Mouse (Mus musculus) kidney, adult 2 months (tissue): ENCODE results near the gene Tubgcp4. TPM values are rescaled to one million over a fixed set of nuclear protein-coding genes. Genes with fewer than 3 reads are reported as not detected.

Experiments used
- DNase-seq: peaks from one replicate; pipeline ENCODE4 v3.0.0; 2021
- H3K27ac ChIP-seq: fragments of 200-500 bp; 2 replicates; pipeline ENCODE4 v1.5.1; 2012; ENCODE audit warnings: low read depth, low read length, control low read depth, inconsistent platforms; ENCODE audit not compliant: insufficient read depth
- H3K27me3 ChIP-seq: fragments of 200-500 bp; replicated peaks from 2 replicates; pipeline ENCODE4 v1.6.1; 2012; ENCODE audit warnings: mild to moderate bottlenecking, moderate library complexity, low read length, inconsistent platforms; ENCODE audit not compliant: control insufficient read depth, insufficient read depth
- H3K36me3 ChIP-seq: fragments of 200-500 bp; 2 replicates; pipeline ENCODE4 v1.6.1; 2012; ENCODE audit warnings: mild to moderate bottlenecking, moderate library complexity, low read length, inconsistent platforms; ENCODE audit not compliant: control insufficient read depth, insufficient read depth
- H3K4me1 ChIP-seq: fragments of 200-500 bp; 2 replicates; pipeline ENCODE4 v1.6.1; 2011; ENCODE audit warnings: low read length; ENCODE audit not compliant: control insufficient read depth, insufficient read depth
- H3K4me3 ChIP-seq: fragments of 200-500 bp; 2 replicates; pipeline ENCODE4 v1.5.1; 2011; ENCODE audit warnings: mild to moderate bottlenecking, low read depth, low read length, control low read depth; ENCODE audit not compliant: insufficient read depth
- CTCF ChIP-seq: fragments of 200-500 bp; conservative IDR thresholded peaks from 2 replicates; pipeline ENCODE4 v1.5.1; 2011; ENCODE audit warnings: low read depth, mild to moderate bottlenecking, control low read depth, low read length, moderate library complexity, mixed read lengths; ENCODE audit not compliant: insufficient read depth, insufficient read length
- POLR2A ChIP-seq: fragments of 200-500 bp; IDR thresholded peaks from one replicate; pipeline ENCODE4 v1.6.1; 2011; ENCODE audit warnings: low read depth, low read length, control low read depth
- WGBS: fragments of 180-500 bp; shearing (Covaris S2); methylation state at CpG from one replicate; pipeline ENCODE4 v1.1.7; 2018; 5-methylcytosine and 5-hydroxymethylcytosine counted together
- polyA plus RNA-seq: library from polyadenylated mRNA; depleted of rRNA; stranded (reverse); fragments of >200 nt; gene quantifications from 2 replicates; pipeline ENCODE4 v1.2.3, GENCODE M21; 2012

The Tubgcp4 gene
- polyA plus RNA-seq, 1 experiment: 25.8 TPM

DNA sequence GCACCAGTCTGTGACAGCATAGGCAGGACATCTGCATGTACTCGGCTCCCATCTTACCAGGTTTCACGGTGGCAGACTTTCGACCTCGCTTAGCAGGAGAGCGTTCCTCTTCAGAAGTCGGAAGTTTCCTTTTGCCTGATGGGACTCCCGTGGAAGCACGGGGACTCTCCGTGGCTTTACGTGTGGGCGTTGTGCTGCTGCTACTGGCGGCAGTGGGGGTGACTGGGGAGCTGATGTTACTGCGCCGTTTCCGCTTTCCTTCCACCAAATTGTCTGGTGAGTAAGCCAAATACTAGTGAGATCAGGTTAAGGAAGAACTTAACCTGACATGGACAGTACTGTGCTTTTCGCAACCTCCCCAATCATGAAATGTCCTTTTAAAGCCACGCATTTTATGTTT is 33.8 kb downstream of the Tubgcp4 start:
- peaks cover 3% of the 10 kb centered on the region for H3K36me3 ChIP-seq

DNA sequence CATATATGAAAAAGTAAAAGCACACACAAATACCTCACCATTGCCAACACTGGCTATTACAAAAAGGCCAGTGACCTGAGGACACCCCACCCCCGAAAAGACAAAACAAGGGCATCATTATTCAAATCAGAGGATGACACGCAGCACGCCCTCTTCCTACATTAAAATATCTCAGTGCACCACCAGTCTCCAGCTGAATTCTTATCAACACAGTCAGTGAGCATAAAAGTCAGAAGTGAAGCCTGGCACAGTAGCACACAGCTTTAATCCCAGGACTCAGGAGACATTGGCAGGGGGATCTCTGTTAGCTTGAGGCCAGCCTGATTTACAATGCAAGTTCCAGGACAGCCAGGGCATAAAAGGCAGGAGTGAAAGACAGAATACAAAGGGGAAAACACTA is 36.1 kb downstream of the Tubgcp4 start:
- Histone ChIP-seq H3K27ac (no peak overlapping the region), H3K4me3 (no peak overlapping the region), H3K4me1 (no peaks in the 10 kb centered on the region), H3K27me3 (no peaks in the 10 kb centered on the region), H3K36me3 (peaks cover 3% of the 10 kb centered on the region)
- WGBS: 86% methylated on average over 3 of the region's 3 CpGs
- no peak for DNase-seq
- no peak for TF ChIP-seq CTCF
- no peak for TF ChIP-seq POLR2A

More for the DNA sequence above, 33.8 kb downstream of the Tubgcp4 start:
- no peaks in the 10 kb centered on the region for H3K27me3 ChIP-seq
- H3K27ac ChIP-seq: no peak overlapping the region
- no peaks in the 10 kb centered on the region for H3K4me1 ChIP-seq
- no peak for DNase-seq
- TF ChIP-seq CTCF (no peak), POLR2A (no peak)
- no peak overlapping the region for H3K4me3 ChIP-seq
- WGBS: 93% methylated on average over 17 of the region's 17 CpGs

DNA sequence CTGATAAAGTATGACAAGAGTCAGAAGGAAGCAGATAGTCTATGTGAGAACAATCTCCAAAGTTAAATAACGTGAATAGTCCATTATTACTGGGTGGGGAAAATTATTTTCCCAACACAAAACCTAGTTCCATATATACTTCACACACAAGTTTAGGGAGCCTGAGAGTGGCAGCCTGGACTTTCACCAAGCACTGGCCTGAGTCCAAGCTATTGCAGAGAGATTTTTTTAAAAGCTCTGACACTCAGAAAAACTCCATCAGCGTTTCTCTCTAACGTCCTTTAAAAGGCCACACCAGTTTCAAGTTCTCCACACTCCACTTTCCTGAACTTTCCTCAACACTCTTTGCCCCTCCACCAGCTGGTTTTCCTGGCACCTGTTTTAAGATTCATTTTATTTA is 44.0 kb downstream of the Tubgcp4 start:
- Histone ChIP-seq H3K4me1 (no peaks in the 10 kb centered on the region; the same call in 1 of the 2 replicates), H3K36me3 (peaks cover 3% of the 10 kb centered on the region; the same call in 1 of the 2 replicates), H3K27ac (no peak overlapping the region), H3K4me3 (no peak overlapping the region), H3K27me3 (no peaks in the 10 kb centered on the region)
- peak; percentile 66 for DNase-seq
- no peak for TF ChIP-seq CTCF
- no peak for TF ChIP-seq POLR2A
- WGBS: 42% methylated on average over 3 of the region's 3 CpGs

DNA sequence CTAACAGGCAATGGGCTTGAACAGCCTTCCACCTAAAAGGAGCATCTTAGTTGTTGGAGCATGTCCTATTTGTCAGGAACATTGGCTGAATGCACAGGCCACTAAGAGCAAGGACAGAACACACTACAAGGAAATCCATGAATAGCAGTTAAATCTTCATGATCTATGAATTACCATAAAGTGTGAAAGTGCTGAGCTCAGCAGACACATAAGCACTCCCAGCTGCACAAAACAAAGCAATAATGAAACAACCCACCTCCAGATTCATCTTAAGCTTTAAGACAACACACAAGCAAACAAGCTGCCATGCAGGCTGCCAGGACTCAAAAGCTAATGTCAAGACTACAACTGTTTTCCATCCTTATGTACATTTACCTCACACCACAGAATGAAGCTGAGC is 48.7 kb downstream of the Tubgcp4 start:
- TF ChIP-seq POLR2A (no peak), CTCF (no peak)
- Histone ChIP-seq H3K4me3 (no peak overlapping the region), H3K36me3 (peaks cover 2% of the 10 kb centered on the region), H3K27ac (no peak overlapping the region), H3K27me3 (no peaks in the 10 kb centered on the region), H3K4me1 (no peaks in the 10 kb centered on the region; the same call in 1 of the 2 replicates)
- no peak for DNase-seq

DNA sequence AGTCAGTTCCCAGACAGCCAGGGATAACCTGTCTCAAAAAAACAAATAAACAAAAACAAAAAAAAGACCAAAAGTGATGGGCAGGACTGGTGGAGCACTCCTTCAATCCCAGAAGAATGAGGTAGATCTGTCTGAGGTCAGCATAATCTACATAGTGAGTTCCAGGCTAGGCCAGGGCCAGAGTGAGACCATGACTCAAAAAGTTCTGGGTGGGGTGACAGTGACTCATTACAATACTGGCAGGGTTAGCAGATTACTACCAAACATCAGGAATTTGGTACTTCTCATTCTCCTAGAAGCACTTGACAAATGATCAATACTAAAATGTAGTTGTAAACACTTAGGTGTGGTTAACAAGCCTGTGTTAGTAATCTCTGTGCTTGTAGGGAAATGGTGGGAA is 49.5 kb downstream of the Tubgcp4 start:
- H3K4me1 ChIP-seq: no peaks in the 10 kb centered on the region
- no peak overlapping the region for H3K27ac ChIP-seq
- TF ChIP-seq CTCF (no peak), POLR2A (no peak)
- no peaks in the 10 kb centered on the region for H3K27me3 ChIP-seq
- H3K4me3 ChIP-seq: no peak overlapping the region
- no peak for DNase-seq
- H3K36me3 ChIP-seq: peaks cover 2% of the 10 kb centered on the region

DNA sequence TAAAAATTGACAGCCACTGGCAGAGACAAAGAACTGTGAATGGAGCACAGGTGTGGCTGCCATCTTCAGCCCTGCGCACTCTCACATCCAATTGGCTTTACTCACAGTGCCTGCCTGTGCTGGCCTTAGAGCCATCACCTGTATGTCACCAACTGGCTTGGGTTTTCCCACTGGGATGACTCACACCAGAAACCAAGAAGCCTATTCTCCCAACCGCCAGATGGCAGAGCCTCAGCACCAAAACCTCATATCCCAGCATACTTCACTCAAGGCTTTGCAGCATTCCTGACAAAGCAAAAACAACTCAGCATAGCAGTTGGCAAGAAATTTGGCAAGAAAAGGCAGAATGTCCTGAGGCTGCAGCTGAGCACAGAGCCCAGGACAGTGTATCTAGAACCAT is 52.6 kb downstream of the Tubgcp4 start:
- peaks cover 2% of the 10 kb centered on the region for H3K36me3 ChIP-seq
- WGBS: 89% methylated on average over 2 of the region's 2 CpGs
- H3K4me1 ChIP-seq: no peaks in the 10 kb centered on the region
- no peaks in the 10 kb centered on the region for H3K27me3 ChIP-seq
- no peak overlapping the region for H3K27ac ChIP-seq
- no peak for DNase-seq
- H3K4me3 ChIP-seq: no peak overlapping the region
- TF ChIP-seq CTCF: no peak
- no peak for TF ChIP-seq POLR2A

DNA sequence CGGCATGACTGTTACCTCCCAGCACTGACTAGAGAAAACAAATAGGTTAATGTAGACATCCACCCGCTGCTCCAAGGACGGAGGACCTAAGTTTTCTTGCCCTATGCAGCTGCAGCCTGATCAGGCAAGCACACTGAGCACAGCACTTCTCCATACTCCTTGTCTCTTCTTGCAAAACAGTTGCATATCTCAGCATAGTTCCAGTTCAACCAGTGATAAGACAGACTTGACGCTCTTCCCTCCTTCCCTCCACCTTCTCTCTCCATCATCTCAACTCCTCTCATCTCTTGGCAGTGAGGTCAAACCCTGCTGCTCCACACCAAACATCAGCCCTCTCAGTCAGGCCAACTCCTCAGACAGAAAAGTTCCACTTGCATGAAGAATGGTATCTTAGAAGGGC is 57.7 kb downstream of the Tubgcp4 start:
- no peak overlapping the region for H3K4me3 ChIP-seq
- 91% methylated on average over 4 of the region's 4 CpGs for WGBS
- no peaks in the 10 kb centered on the region for H3K27me3 ChIP-seq
- no peak for TF ChIP-seq POLR2A
- no peak for TF ChIP-seq CTCF
- H3K4me1 ChIP-seq: no peaks in the 10 kb centered on the region
- DNase-seq: no peak
- no peak overlapping the region for H3K27ac ChIP-seq
- H3K36me3 ChIP-seq: peaks cover 2% of the 10 kb centered on the region
